Mouse (Mus musculus): ENCODE results near the gene Ptcd1.
"Not testable (repeated sequence)": the region's sequence is repeated elsewhere in the genome, so short reads cannot be mapped to it uniquely, and the experiment has no call there.

The Ptcd1 gene

GRCm38 (mm10) chr5:145114606-145115473 is 52.1 kb downstream of the Ptcd1 start:
- CTCF ChIA-PET = no interaction called here

- CTCF ChIA-PET = no interaction called here
Measured at GRCm38 (mm10) chr5:145114071-145114605, 52.8 kb downstream of the Ptcd1 start, which contains the start of gene Arpc1b. Gene Arpc1b (plus strand): TSS chr5:145114215.

- CTCF ChIA-PET = no interaction called here
Measured at GRCm38 (mm10) chr5:145113416-145113815, 53.5 kb downstream of the Ptcd1 start.

- CTCF ChIA-PET = no interaction called here
Measured at GRCm38 (mm10) chr5:145112566-145112965, 54.3 kb downstream of the Ptcd1 start.

- CTCF ChIA-PET = no interaction called here
Measured at GRCm38 (mm10) chr5:145110401-145110800, 56.5 kb downstream of the Ptcd1 start.

GRCm38 (mm10) chr5:145105694-145106275 is 61.1 kb downstream of the Ptcd1 start:
- CTCF ChIA-PET = no interaction called here

- CTCF ChIA-PET = no interaction called here
Measured at GRCm38 (mm10) chr5:145104328-145104727, 62.6 kb downstream of the Ptcd1 start.

GRCm38 (mm10) chr5:145102706-145103105 is 64.2 kb downstream of the Ptcd1 start:
- CTCF ChIA-PET = no interaction called here

- CTCF ChIA-PET = not testable (repeated sequence)
Measured at GRCm38 (mm10) chr5:145101451-145101850, 65.5 kb downstream of the Ptcd1 start.

- CTCF ChIA-PET = no interaction called here
Measured at GRCm38 (mm10) chr5:145100960-145101359, 65.9 kb downstream of the Ptcd1 start.

GRCm38 (mm10) chr5:145098340-145098821 is 68.5 kb downstream of the Ptcd1 start:
- CTCF ChIA-PET = interaction anchor here (0.7 kb wide), 1 partner anchor 64 kb away, joined by 5 read pairs; no protein-coding TSS in a partner anchor

Measured in spleen, embryonic (tissue).